Mouse (Mus musculus) heart, embryonic 14.5 days (tissue): ENCODE results near the gene Rgs8. TPM values are rescaled to one million over a fixed set of nuclear protein-coding genes. Genes with fewer than 3 reads are reported as not detected.

Source experiments
- ATAC-seq: fragments of 200-750 bp; cut with Nextera tagmentation; 2 replicates; pipeline ENCODE4 v1.8.0; 2017; ENCODE audit warnings: low read depth, moderate TSS enrichment; ENCODE audit not compliant: insufficient number of reproducible peaks, insufficient read depth, low FRiP score
- H3K27ac ChIP-seq, 2 experiments: fragments of 200-500 bp in 1 of 2; fragments of 300-500 bp in 1 of 2; sonication (generic) in 1 of 2; replicated peaks in 1 of 2; 2 replicates each; pipeline ENCODE4 v1.5.1; 2012 to 2014; ENCODE audit warnings: low read depth in 2 of 2, low read length in 2 of 2, control low read depth in 1 of 2, mild to moderate bottlenecking in 1 of 2, mixed read lengths in 1 of 2; ENCODE audit not compliant: control insufficient read depth in 1 of 2, insufficient read depth in 1 of 2
- H3K27me3 ChIP-seq: fragments of 300-500 bp; sonication (generic); 2 replicates; pipeline ENCODE4 v1.6.1; 2014; ENCODE audit warnings: mild to moderate bottlenecking, low read length, control low read depth; ENCODE audit not compliant: control insufficient read depth, insufficient read depth
- H3K36me3 ChIP-seq: fragments of 300-500 bp; sonication (generic); 2 replicates; pipeline ENCODE4 v1.6.1; 2014; ENCODE audit warnings: mild to moderate bottlenecking, control low read depth, low read length, mixed read lengths; ENCODE audit not compliant: control insufficient read depth, insufficient read depth
- H3K4me1 ChIP-seq, 2 experiments: fragments of 200-500 bp in 1 of 2; fragments of 300-500 bp in 1 of 2; sonication (generic) in 1 of 2; 2 replicates each; pipeline ENCODE4 v1.6.1; 2012 to 2014; ENCODE audit warnings: low read length in 2 of 2, control low read depth in 1 of 2, mixed read lengths in 1 of 2; ENCODE audit not compliant: control insufficient read depth in 2 of 2, insufficient read depth in 2 of 2
- H3K4me2 ChIP-seq: fragments of 300-500 bp; sonication (generic); 2 replicates; pipeline ENCODE4 v1.6.1; 2014; ENCODE audit warnings: mild to moderate bottlenecking, low read length
- H3K4me3 ChIP-seq, 2 experiments: fragments of 200-500 bp in 1 of 2; fragments of 300-500 bp in 1 of 2; sonication (generic) in 1 of 2; 2 replicates each; pipeline ENCODE4 v1.5.1; 2012 to 2014; ENCODE audit warnings: low read length in 2 of 2, mild to moderate bottlenecking in 2 of 2, control low read depth in 1 of 2, low read depth in 1 of 2, moderate library complexity in 1 of 2; ENCODE audit not compliant: control insufficient read depth in 1 of 2, insufficient read depth in 1 of 2
- H3K9ac ChIP-seq: fragments of 300-500 bp; sonication (generic); 2 replicates; pipeline ENCODE4 v1.6.1; 2014; ENCODE audit warnings: mild to moderate bottlenecking, low read length
- H3K9me3 ChIP-seq: fragments of 300-500 bp; sonication (generic); 2 replicates; pipeline ENCODE4 v1.6.1; 2016; ENCODE audit warnings: low read length, control low read depth; ENCODE audit not compliant: control insufficient read depth
- WGBS: fragments of 180-500 bp; shearing (Covaris S2); extraction: QIAGEN DNeasy Blood & Tissue Kit; methylation state at CpG from one replicate; pipeline ENCODE4 v1.1.7; 2014; 5-methylcytosine and 5-hydroxymethylcytosine counted together
- polyA plus RNA-seq: library from polyadenylated mRNA; unstranded; fragments of >200 nt; fragmentation: Nextera tagmentation; extraction: Ambion mirVana; gene quantifications from 2 replicates; pipeline ENCODE4 v1.2.1, GENCODE M21; 2014

Rgs8 gene
- polyA plus RNA-seq, 1 experiment from 2014 or later, result 0.58 TPM

- no peak overlapping the region for H3K9ac ChIP-seq
- WGBS, result 56% methylated on average over 3 of the region's 3 CpGs
- no peak overlapping the region for H3K4me3 ChIP-seq
- peaks cover 16 to 20% of the 10 kb centered on the region in 2 experiments for H3K4me1 ChIP-seq
- ATAC-seq, result no peak
- no peaks in the 10 kb centered on the region for H3K36me3 ChIP-seq
- H3K27me3 ChIP-seq, result no peaks in the 10 kb centered on the region
- no peak overlapping the region for H3K27ac ChIP-seq
- no peak overlapping the region for H3K4me2 ChIP-seq
- H3K9me3 ChIP-seq, result no peaks in the 10 kb centered on the region
Observed at GRCm38 (mm10) chr1:153704996-153705395, 52.2 kb downstream of the Rgs8 start.

GRCm38 (mm10) chr1:153708626-153709025 lies 55.8 kb downstream of the Rgs8 start:
- no peaks in the 10 kb centered on the region for H3K36me3 ChIP-seq
- H3K27me3 ChIP-seq, result no peaks in the 10 kb centered on the region
- 83% methylated on average over 5 of the region's 5 CpGs for WGBS
- H3K4me3 ChIP-seq, result no peak overlapping the region
- H3K4me1 ChIP-seq, result peaks cover 8% of the 10 kb centered on the region in 2 experiments
- H3K9ac ChIP-seq, result no peak overlapping the region
- no peak overlapping the region for H3K4me2 ChIP-seq
- no peaks in the 10 kb centered on the region for H3K9me3 ChIP-seq
- ATAC-seq, result no peak
- no peak overlapping the region for H3K27ac ChIP-seq

GRCm38 (mm10) chr1:153709451-153709850 lies 56.6 kb downstream of the Rgs8 start:
- H3K27ac ChIP-seq, result no peak overlapping the region
- H3K4me2 ChIP-seq, result no peak overlapping the region
- ATAC-seq, result no peak
- no peak overlapping the region for H3K9ac ChIP-seq
- 45% methylated on average over 5 of the region's 5 CpGs for WGBS
- no peaks in the 10 kb centered on the region for H3K9me3 ChIP-seq
- no peak overlapping the region for H3K4me3 ChIP-seq
- no peaks in the 10 kb centered on the region for H3K36me3 ChIP-seq
- H3K27me3 ChIP-seq, result no peaks in the 10 kb centered on the region
- H3K4me1 ChIP-seq, result no peaks in the 10 kb centered on the region; a peak in 1 of 4 replicates

GRCm38 (mm10) chr1:153711544-153712262 lies 58.9 kb downstream of the Rgs8 start:
- Histone ChIP-seq H3K9ac (no peak overlapping the region), H3K4me3 (no peak overlapping the region), H3K4me2 (no peak overlapping the region), H3K27me3 (no peaks in the 10 kb centered on the region), H3K9me3 (no peaks in the 10 kb centered on the region), H3K36me3 (no peaks in the 10 kb centered on the region), H3K4me1 (no peaks in the 10 kb centered on the region), H3K27ac (no peak overlapping the region)
- ATAC-seq, result no peak
- WGBS, result 68% methylated on average over 3 of the region's 3 CpGs

- Histone ChIP-seq H3K9me3 (no peaks in the 10 kb centered on the region), H3K4me1 (no peaks in the 10 kb centered on the region), H3K27me3 (no peaks in the 10 kb centered on the region), H3K4me3 (no peak overlapping the region), H3K9ac (no peak overlapping the region), H3K27ac (no peak overlapping the region), H3K36me3 (no peaks in the 10 kb centered on the region), H3K4me2 (no peak overlapping the region)
- no peak for ATAC-seq
- WGBS, result 89% methylated on average over 2 of the region's 2 CpGs
Observed at GRCm38 (mm10) chr1:153712633-153713032, 59.8 kb downstream of the Rgs8 start.

GRCm38 (mm10) chr1:153717990-153718389 lies 65.2 kb downstream of the Rgs8 start:
- ATAC-seq, result no peak
- Histone ChIP-seq H3K4me1 (no peaks in the 10 kb centered on the region), H3K4me3 (no peak overlapping the region), H3K9me3 (no peaks in the 10 kb centered on the region), H3K36me3 (no peaks in the 10 kb centered on the region), H3K4me2 (no peak overlapping the region), H3K9ac (no peak overlapping the region), H3K27me3 (no peaks in the 10 kb centered on the region), H3K27ac (no peak overlapping the region)
- WGBS, result 73% methylated on average over 1 of the region's 1 CpGs

- 66% methylated on average over 7 of the region's 7 CpGs for WGBS
- Histone ChIP-seq H3K36me3 (no peaks in the 10 kb centered on the region), H3K9ac (no peak overlapping the region), H3K4me2 (no peak overlapping the region), H3K9me3 (no peaks in the 10 kb centered on the region), H3K27me3 (no peaks in the 10 kb centered on the region), H3K27ac (no peak overlapping the region), H3K4me1 (no peaks in the 10 kb centered on the region), H3K4me3 (no peak overlapping the region)
- no peak for ATAC-seq
Observed at GRCm38 (mm10) chr1:153720935-153721334, 68.1 kb downstream of the Rgs8 start.
